Comparison of ENCODE assay signal across 7 mouse cellular contexts in genomic region chr10:127081996-127082620, GRCm38 (mm10). TPM values are rescaled to one million over a fixed set of nuclear protein-coding genes. Genes with fewer than 3 reads are reported as not detected.
DNase-seq lines count a peak whose midpoint lies in the region; ATAC-seq and TF ChIP-seq lines count a peak whose summit lies in the region.

No protein-coding gene starts in this region.

- peak overlapping the region; percentile 96 for H3K27ac ChIP-seq in cortical plate, adult 2 months (ENCODE audit: insufficient read depth, low read length)
- no peak overlapping the region for H3K27ac ChIP-seq in hindbrain, embryonic 14.5 days
- no peak overlapping the region for H3K27ac ChIP-seq in midbrain, embryonic 13.5 days

- 27% methylated on average over 8 of the region's 8 CpGs for WGBS in hindbrain, embryonic 14.5 days
- 31% methylated on average over 8 of the region's 8 CpGs for WGBS in midbrain, embryonic 13.5 days

- no peak for TF ChIP-seq POLR2A in cortical plate, adult 2 months (IDR thresholded peaks at IDR 0.05; ENCODE audit: extremely low read depth, insufficient read depth, low read length)

- H3K36me3 ChIP-seq in hindbrain, embryonic 14.5 days (replicated peaks; ENCODE audit: control insufficient read depth, insufficient read depth): peaks cover 40% of the 10 kb centered on the region
- peaks cover 37% of the 10 kb centered on the region for H3K36me3 ChIP-seq in midbrain, embryonic 13.5 days

- no peaks in the 10 kb centered on the region for H3K9me3 ChIP-seq in hindbrain, embryonic 14.5 days (ENCODE audit: control insufficient read depth, low read length)
- H3K9me3 ChIP-seq in midbrain, embryonic 13.5 days: no peaks in the 10 kb centered on the region

- ATAC-seq in hindbrain, embryonic 14.5 days (ENCODE audit: low FRiP score): no peak
- peak; percentile 19 for ATAC-seq in midbrain, embryonic 13.5 days

- H3K4me3 ChIP-seq in cortical plate, adult 2 months (ENCODE audit: insufficient read depth, low read length): peak overlapping the region; percentile 48
- H3K4me3 ChIP-seq in hindbrain, embryonic 14.5 days (replicated peaks; ENCODE audit: low read length): peak overlapping the region; percentile 47
- peak overlapping the region; percentile 72 for H3K4me3 ChIP-seq in midbrain, embryonic 13.5 days (replicated peaks)

- no peak for TF ChIP-seq CTCF in cortical plate, adult 2 months (IDR thresholded peaks at IDR 0.05; ENCODE audit: extremely low read depth, insufficient read depth, low read length)

- H3K27me3 ChIP-seq in hindbrain, embryonic 14.5 days (ENCODE audit: control insufficient read depth, insufficient read depth, low read length): peaks cover 16% of the 10 kb centered on the region
- H3K27me3 ChIP-seq in midbrain, embryonic 13.5 days: peaks cover 33% of the 10 kb centered on the region

- intact Hi-C loops in left cerebral cortex, postnatal 4 days (cut with DNase I): no loop called here

- peaks cover 11% of the 10 kb centered on the region for H3K4me1 ChIP-seq in cortical plate, adult 2 months (ENCODE audit: control insufficient read depth, insufficient read depth, low read length)
- peaks cover 36% of the 10 kb centered on the region for H3K4me1 ChIP-seq in hindbrain, embryonic 14.5 days (replicated peaks; ENCODE audit: control insufficient read depth, insufficient read depth, low read length)
- peaks cover 55% of the 10 kb centered on the region for H3K4me1 ChIP-seq in midbrain, embryonic 13.5 days (replicated peaks)

- H3K4me2 ChIP-seq in hindbrain, embryonic 14.5 days (replicated peaks): peak overlapping the region; percentile 95
- H3K4me2 ChIP-seq in midbrain, embryonic 13.5 days (replicated peaks): peak overlapping the region; percentile 93

- DNase-seq in MN1 (ENCODE audit: low spot score): peak; percentile 78
- DNase-seq in hindbrain, embryonic 14.5 days (ENCODE audit: low spot score): peak; percentile 51
- no peak for DNase-seq in adrenal gland, postnatal 25 days
- no peak for DNase-seq in left cerebral cortex, postnatal 4 days
- DNase-seq in urinary bladder, adult 18-20 months (ENCODE audit: low spot score in 2 of 2): no peak

- peak overlapping the region; percentile 93 for H3K9ac ChIP-seq in hindbrain, embryonic 14.5 days
- peak overlapping the region; percentile 95 for H3K9ac ChIP-seq in midbrain, embryonic 13.5 days (replicated peaks)

RNA-seq across cellular contexts. Expression of gene Agap2, which starts 7.0 kb away (rescaled TPM):
- 383 and 414 TPM in 2 replicates for polyA plus RNA-seq in cortical plate, adult 2 months (2012; rRNA removed)
- 6.7 and 8.2 TPM in 2 replicates for polyA plus RNA-seq in hindbrain, embryonic 14.5 days (2014; fragmentation: Nextera tagmentation; extraction: Ambion mirVana)
- polyA plus RNA-seq in midbrain, embryonic 13.5 days (2015; fragmentation: Nextera tagmentation; extraction: Ambion mirVana): 2.8 and 3.3 TPM in 2 replicates
- 2.6 and 3.8 TPM in 2 replicates for total RNA-seq in adrenal gland, postnatal 25 days (2021)
- 100 to 1,000 TPM; 384 to 394 TPM for total RNA-seq in left cerebral cortex, postnatal 4 days (2021)

RNA-seq across cellular contexts. Expression of gene Tspan31, which starts 12.0 kb away (rescaled TPM):
- polyA plus RNA-seq in cortical plate, adult 2 months (2012; rRNA removed): 81.3 and 88.3 TPM in 2 replicates
- polyA plus RNA-seq in hindbrain, embryonic 14.5 days (2014; fragmentation: Nextera tagmentation; extraction: Ambion mirVana): 54.4 and 83.3 TPM in 2 replicates
- 136 and 138 TPM in 2 replicates for polyA plus RNA-seq in midbrain, embryonic 13.5 days (2015; fragmentation: Nextera tagmentation; extraction: Ambion mirVana)
- total RNA-seq in adrenal gland, postnatal 25 days (2021): 103 and 108 TPM in 2 replicates
- total RNA-seq in left cerebral cortex, postnatal 4 days (2021): 10 to 100 TPM; 49.9 to 54.4 TPM

RNA-seq across cellular contexts. Expression of gene Cdk4, which starts 18.8 kb away (rescaled TPM):
- 134 and 139 TPM in 2 replicates for polyA plus RNA-seq in cortical plate, adult 2 months (2012; rRNA removed)
- 764 and 784 TPM in 2 replicates for polyA plus RNA-seq in hindbrain, embryonic 14.5 days (2014; fragmentation: Nextera tagmentation; extraction: Ambion mirVana)
- polyA plus RNA-seq in midbrain, embryonic 13.5 days (2015; fragmentation: Nextera tagmentation; extraction: Ambion mirVana): 1,636 and 1,639 TPM in 2 replicates
- total RNA-seq in adrenal gland, postnatal 25 days (2021): 218 and 247 TPM in 2 replicates
- 100 to 1,000 TPM; 211 to 221 TPM for total RNA-seq in left cerebral cortex, postnatal 4 days (2021)

RNA-seq across cellular contexts. Expression of gene March9, which starts 22.1 kb away (rescaled TPM):
- polyA plus RNA-seq in cortical plate, adult 2 months (2012; rRNA removed): 11.8 TPM in 2 replicates
- polyA plus RNA-seq in hindbrain, embryonic 14.5 days (2014; fragmentation: Nextera tagmentation; extraction: Ambion mirVana): 12.0 and 12.9 TPM in 2 replicates
- 5.6 and 6.4 TPM in 2 replicates for polyA plus RNA-seq in midbrain, embryonic 13.5 days (2015; fragmentation: Nextera tagmentation; extraction: Ambion mirVana)
- 8.6 and 10.9 TPM in 2 replicates for total RNA-seq in adrenal gland, postnatal 25 days (2021)
- 10 to 100 TPM; 75.1 to 76.5 TPM for total RNA-seq in left cerebral cortex, postnatal 4 days (2021)

RNA-seq across cellular contexts. Expression of gene Cyp27b1, which starts 34.1 kb away (rescaled TPM):
- 0.67 and 0.78 TPM in 2 replicates for polyA plus RNA-seq in cortical plate, adult 2 months (2012; rRNA removed)
- 0.08 TPM in 1 of 2 replicates, not detected in the other for polyA plus RNA-seq in hindbrain, embryonic 14.5 days (2014; fragmentation: Nextera tagmentation; extraction: Ambion mirVana)
- 0.08 and 0.14 TPM in 2 replicates for polyA plus RNA-seq in midbrain, embryonic 13.5 days (2015; fragmentation: Nextera tagmentation; extraction: Ambion mirVana)
- 0.33 TPM in 1 of 2 replicates, not detected in the other for total RNA-seq in adrenal gland, postnatal 25 days (2021)
- total RNA-seq in left cerebral cortex, postnatal 4 days (2021): under 1 TPM; 0.70 to 0.84 TPM

Comparison
In these comparisons a context has a peak if more than half of its experiments do, and no peak if none do; other contexts are left out.
1. DNase-seq: peak in MN1 (single experiment) and hindbrain, embryonic 14.5 days (single experiment); none in adrenal gland, postnatal 25 days (single experiment), left cerebral cortex, postnatal 4 days (single experiment) and urinary bladder, adult 18-20 months (0 of 2).
2. RNA of gene Agap2, which starts 7.0 kb away (polyA plus RNA-seq): 383 to 414 TPM in cortical plate, adult 2 months; 6.7 to 8.2 TPM in hindbrain, embryonic 14.5 days and 2.8 to 3.3 TPM in midbrain, embryonic 13.5 days; every median in the first group is over 10 times any median in the second.
3. Peak in every context shown above with its lines, with median percentiles within 50 percentile points of each other: H3K4me3 ChIP-seq.